Mouse (Mus musculus) mouse trophoblast stem cell (cell line): ENCODE measurements around the gene Tmem243.

Experiments used
- in situ Hi-C, 2 experiments: fragments of 300-500 bp; cut with MseI, MboI; formaldehyde crosslinking; loops; 2 replicates in 1 of 2; 3 replicates in 1 of 2; pipeline ENCODE4 v1.15.1; 2025

Tmem243 gene

GRCm38 (mm10) chr5:9100207-9100848 lies at the start of gene Tmem243:
Gene Tmem243 (plus strand): TSS chr5:9100668.
- in situ Hi-C loops: no loop called here

- in situ Hi-C loops: no loop called here
These were observed 44.3 kb upstream of the Tmem243 start for GRCm38 (mm10) chr5:9056020-9056660.

- in situ Hi-C loops: no loop called here
These were observed 43.1 kb upstream of the Tmem243 start for GRCm38 (mm10) chr5:9057277-9057879.

- in situ Hi-C loops: no loop called here
These were observed 41.0 kb upstream of the Tmem243 start for GRCm38 (mm10) chr5:9059303-9060023.

GRCm38 (mm10) chr5:9060228-9060627 lies 40.2 kb upstream of the Tmem243 start:
- in situ Hi-C loops: no loop called here

- in situ Hi-C loops: no loop called here
These were observed 36.3 kb upstream of the Tmem243 start for GRCm38 (mm10) chr5:9064217-9064616.

- in situ Hi-C loops: no loop called here
These were observed 31.6 kb upstream of the Tmem243 start for GRCm38 (mm10) chr5:9068886-9069285.

GRCm38 (mm10) chr5:9069599-9070209 lies 30.8 kb upstream of the Tmem243 start:
- in situ Hi-C loops: no loop called here

GRCm38 (mm10) chr5:9071360-9071759 lies 29.1 kb upstream of the Tmem243 start:
- in situ Hi-C loops: no loop called here

- in situ Hi-C loops: no loop called here
These were observed 27.2 kb upstream of the Tmem243 start for GRCm38 (mm10) chr5:9073177-9073854.

GRCm38 (mm10) chr5:9079773-9080501 lies 20.5 kb upstream of the Tmem243 start:
- in situ Hi-C loops: no loop called here

- in situ Hi-C loops: no loop called here
These were observed 13.3 kb upstream of the Tmem243 start for GRCm38 (mm10) chr5:9086924-9087719.

- in situ Hi-C loops: no loop called here
These were observed 9.9 kb upstream of the Tmem243 start for GRCm38 (mm10) chr5:9090493-9091106.

GRCm38 (mm10) chr5:9092716-9093115 lies 7.8 kb upstream of the Tmem243 start:
- in situ Hi-C loops: no loop called here

GRCm38 (mm10) chr5:9093490-9093889 lies 7.0 kb upstream of the Tmem243 start:
- in situ Hi-C loops: no loop called here

GRCm38 (mm10) chr5:9100849-9101801 lies 657 bp downstream of the Tmem243 start:
- in situ Hi-C loops: no loop called here

GRCm38 (mm10) chr5:9102696-9103095 lies 2.2 kb downstream of the Tmem243 start:
- in situ Hi-C loops: no loop called here

- in situ Hi-C loops: no loop called here
These were observed 3.5 kb downstream of the Tmem243 start for GRCm38 (mm10) chr5:9103958-9104357.
